Mouse (Mus musculus) cerebellum, postnatal 10 days (tissue): ENCODE data around the gene Nhs.

Source experiments
- DNase-seq, 2 experiments: peaks; one replicate each; pipeline ENCODE4 v3.0.0; 2021; ENCODE audit warnings: mixed read lengths in 2 of 2

Gene Nhs

DNA sequence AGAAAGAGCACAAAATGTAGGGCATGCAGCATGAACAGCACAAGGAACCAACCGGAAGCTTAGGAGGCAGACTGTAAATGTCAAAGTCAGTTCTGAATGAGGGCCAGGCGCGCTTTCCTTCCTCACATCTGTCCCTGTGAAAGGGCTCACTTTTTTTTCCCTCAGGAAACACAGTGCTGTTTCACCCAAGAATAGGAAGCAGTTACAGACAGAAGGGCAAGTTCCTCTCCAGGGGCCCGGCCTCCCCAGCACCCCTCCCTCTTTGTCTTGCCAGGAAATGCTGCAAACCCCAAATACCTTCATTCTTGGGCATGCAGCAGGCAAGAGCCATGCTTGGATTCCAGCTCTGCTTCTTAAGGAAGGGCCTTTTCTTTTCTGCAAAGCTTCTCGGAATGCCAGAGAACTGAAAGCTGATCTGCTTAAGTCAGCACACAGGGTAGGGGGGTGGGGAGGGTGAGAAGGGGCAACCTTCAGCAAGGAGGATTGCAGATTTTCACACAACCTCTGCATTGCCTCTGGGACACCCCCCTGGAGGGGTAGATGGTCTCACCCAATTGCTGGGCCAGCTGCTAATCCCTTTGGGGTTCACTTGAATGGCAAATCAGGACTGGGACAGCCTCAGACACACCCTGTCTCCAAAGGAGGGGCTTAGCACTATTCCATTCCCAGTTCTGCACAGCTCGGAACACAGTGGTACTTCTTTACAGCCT is 233.4 kb downstream of the Nhs start:
- no peak for DNase-seq

DNA sequence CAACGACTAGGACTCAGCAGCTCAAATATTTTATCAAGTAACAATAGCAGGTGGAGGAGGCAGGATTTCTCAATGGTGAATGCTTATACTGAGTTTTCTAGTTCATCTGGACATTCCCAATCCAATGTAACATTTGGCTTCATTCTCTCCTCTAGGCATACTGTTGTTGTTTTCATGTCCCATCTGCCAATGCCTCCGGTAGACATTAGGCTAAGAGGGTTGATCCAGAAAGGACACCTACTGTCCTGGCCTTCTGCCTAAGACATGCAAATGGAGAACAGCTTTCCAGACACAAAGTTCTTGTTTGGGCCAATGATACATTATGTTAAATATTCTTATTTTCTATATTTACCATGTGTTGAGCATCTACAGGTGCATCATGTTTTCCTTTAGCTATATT is 236.9 kb downstream of the Nhs start:
- DNase-seq: peak; percentile 21 to 61

DNA sequence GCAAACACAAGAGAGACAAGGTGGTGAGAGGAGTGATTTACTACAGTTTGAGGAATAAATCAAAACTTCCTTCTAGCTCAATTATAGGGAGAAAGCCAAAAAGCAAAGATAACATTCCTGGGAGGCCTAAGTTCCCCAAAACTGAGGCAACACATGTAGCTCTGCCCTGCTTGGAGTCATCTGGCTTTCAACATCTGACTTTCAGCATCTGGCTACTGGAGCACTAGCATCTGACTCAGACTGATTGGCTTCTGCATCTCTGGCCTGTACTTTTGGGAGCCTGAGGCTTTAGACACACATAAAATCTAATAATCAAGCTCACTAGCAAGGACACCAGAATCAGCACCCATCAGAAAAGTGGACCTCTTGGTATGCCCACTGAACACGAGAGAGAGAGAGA is 237.9 kb downstream of the Nhs start:
- DNase-seq: no peak

DNA sequence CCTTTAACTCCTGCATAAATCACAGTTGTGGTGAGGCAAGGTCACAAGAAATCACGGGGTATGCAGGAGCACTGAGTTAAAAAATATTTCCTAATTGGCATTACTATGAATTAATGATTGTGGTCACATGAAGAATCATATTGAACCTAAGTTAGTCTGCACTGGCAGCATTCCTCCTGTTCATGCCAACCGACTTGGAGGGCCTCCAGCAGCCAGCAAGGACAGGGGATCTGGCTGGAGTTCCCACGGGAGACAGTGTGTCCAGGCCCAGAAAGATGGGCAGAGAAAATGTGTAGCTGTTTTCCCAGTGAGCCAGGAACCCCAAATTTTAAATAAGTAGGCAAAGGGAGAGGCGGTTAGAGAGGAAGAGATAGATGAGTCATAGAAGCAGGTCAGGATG is 249.6 kb downstream of the Nhs start:
- peak; percentile 45 to 67 for DNase-seq

DNA sequence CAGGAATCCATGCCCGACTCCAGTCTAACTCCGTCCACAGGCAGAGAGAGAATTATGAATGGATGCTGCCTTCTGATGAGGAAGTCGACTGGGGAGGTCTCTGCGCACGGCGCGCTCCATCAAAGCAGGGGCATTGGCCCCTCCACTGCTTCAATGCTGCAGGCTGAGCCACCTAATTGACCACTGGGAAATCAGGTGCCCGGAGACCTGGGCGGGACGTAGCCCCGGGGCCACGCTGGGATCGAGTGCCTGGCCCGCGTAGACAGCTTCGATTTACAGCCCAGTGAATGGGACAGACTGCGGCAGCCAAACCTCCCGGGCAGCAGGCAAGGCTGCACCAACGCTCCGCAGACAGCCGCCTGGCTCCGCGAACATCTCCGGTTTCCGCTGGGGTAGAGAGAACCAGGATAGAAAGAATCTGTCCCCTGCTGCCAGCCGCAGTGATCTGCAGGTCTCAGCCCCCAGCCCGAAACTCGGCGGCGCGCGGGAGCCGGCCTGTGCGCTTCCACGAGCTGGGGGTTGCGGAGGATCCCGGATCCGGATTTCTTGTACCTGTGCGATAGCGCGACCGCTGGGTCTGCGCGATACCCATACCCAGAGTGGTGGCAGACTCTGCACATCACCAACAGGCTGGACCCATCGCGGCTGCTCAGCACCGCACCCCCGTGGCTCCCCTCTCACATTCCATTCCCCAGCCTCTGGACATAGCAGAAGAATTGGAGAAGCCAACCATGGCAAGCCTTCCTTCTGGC is 250.7 kb downstream of the Nhs start:
- peak; percentile 43 to 48 for DNase-seq

DNA sequence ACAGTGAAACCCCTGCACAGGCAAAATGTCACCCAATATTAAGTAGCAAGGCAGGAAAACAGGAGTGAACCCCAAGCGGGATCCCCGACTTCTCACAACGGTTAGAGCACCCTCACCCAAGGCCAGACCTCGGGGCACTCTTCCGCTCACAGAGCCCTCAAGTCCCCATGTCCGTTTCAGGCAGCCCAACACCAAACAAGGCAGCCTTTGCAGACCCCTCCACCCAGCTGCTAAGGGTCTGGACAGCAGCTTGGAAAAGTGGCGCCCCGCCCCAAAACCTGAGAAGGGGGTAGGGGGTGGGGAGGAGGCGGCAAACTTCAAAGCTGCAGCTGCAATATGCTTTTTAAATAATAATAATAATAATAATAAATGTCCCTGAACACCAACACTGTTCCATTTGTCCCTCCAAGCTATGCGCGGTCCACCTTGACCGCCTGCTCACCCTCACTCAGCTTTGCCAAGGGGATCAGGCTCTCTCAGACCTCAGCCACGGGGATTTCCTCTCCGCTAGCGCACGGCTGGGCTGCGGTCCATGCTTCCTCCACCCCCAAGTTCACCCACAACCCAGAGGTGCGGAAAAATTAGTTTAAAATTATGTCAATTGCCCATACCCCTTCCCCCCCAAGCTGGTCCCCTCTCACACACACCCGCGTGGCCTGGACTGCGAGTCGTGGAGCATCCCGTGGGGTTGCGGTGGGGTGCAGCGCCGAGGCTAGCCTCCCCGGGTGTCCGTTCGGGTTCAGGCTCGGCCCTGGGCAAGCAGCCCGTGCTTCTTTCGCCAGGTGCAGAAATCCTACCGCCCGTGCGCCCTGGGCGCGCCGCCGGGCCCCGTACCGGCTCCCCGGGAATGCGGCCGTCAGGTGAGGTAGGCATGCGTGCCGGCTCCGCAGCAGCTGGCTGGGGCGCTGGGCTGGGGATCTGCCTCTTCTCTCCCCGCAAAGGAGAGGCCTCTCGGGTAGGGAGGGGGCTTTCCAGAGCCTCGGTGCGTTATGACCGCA is 251.6 kb downstream of the Nhs start:
- peak; percentile 24 to 33 for DNase-seq

DNA sequence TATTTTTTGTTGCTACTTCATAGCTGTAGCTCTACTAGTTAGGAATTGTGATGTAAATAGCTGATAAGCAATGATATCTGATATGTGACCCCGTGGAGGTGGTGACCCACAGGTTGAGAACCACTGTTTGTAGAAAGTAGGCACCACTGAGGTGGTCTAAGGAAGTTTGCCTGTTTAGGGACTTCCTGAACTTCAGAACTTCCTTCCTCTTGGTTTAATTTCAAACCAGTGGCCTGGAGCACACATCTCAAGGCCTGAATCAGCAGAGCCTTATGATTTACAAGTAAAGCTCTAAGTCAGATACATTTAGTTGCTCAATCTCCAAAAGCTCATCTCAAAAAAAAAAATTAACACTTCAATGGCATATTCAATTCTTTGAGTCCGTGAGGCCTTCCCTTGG is 265.1 kb downstream of the Nhs start:
- DNase-seq: peak in 1 of 2 experiments; percentile 20

DNA sequence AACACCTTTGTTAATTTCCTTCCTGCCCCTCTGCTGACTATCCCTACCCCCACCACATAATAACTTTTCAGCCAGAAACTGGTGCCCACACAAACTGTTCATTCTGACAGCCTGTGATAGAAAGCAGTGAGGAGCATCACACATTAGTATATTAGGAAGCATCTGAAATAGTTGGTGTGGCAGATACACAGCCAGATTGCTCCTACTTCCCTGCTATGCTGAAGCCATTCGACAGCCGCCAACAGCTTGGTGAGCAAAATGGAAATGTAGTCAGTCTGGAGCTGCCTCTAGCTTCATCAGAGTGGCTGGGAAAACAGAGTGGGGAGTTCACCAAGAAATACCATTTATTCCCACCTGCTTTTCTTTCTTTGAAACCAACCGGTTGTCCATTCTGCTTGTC is 275.9 kb downstream of the Nhs start:
- peak; percentile 24 to 26 for DNase-seq

DNA sequence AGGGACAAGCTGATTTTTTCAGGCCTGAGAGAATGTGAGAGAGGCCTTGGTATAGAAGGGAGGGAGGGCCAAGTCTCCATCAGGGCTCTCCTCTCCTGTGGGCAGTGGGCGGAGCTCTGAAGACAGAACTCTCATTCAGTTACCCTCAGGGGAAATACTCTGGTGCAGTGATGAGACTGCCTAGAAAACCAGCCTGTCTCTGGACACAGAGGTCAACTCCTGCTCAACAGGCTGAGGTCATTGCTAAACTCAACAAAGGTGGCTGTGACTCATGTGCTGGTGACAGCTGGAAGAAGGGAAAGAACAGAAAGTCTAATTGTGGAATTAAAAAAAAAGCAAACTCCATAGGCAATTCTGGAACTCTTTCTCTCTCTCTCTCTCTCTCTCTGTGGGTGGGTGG is 282.4 kb downstream of the Nhs start:
- DNase-seq: no peak

DNA sequence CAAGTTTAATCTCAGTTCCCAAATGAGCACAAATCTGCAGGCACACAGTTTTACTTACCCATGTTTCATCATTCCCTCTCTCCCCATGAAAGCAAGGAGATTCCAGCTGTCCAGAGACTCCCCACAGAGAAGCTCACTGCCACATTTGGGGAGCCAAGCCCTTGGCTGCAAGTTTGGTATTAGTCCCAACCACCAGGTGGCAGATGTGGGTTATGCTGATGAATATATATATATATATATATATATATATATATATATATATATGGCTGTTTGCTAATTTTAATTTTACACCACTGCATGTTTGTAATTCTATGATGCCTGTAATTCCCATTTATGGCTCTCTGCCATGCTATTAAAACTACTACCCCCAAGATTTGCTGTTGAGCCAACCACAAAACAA is 286.0 kb downstream of the Nhs start:
- DNase-seq: peak; percentile 51 to 60

DNA sequence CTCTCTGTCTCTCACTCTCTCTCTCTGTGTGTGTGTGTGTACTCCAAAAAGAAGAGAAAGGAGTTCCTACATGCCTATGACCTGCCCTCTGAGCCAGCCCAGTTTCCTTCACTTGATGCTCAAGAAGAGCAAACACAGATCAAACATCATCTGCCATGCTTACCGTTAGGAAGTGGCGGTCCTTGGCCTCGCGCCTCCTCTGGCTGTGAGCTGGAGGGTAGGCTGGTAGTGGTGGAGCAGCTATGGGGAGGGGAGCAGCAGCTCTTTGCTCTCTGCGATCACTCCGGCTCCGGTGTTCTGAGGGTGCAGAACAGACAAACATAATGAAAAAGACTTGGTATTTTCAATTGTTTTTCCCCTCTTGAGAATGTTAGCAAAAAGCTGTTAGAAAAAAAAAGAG is 288.2 kb downstream of the Nhs start:
- peak; percentile 52 to 77 for DNase-seq

DNA sequence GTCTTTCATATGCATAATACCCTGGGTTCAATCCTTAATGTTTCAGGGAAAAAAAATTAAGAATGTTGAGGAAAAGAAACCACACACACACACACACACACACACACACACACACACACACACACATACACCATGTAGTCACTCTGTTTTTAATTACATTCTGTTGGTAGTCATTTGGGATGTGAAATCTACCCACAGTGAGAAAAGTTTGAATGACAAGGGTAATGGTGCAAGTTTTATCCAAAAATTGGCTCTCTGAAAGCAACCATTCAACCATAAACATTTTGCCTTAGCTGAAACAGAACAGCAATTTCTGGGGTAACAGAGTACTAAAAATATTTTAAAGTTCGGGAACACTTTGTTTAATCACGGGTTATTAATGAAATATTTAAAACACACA is 303.9 kb downstream of the Nhs start:
- DNase-seq: no peak

DNA sequence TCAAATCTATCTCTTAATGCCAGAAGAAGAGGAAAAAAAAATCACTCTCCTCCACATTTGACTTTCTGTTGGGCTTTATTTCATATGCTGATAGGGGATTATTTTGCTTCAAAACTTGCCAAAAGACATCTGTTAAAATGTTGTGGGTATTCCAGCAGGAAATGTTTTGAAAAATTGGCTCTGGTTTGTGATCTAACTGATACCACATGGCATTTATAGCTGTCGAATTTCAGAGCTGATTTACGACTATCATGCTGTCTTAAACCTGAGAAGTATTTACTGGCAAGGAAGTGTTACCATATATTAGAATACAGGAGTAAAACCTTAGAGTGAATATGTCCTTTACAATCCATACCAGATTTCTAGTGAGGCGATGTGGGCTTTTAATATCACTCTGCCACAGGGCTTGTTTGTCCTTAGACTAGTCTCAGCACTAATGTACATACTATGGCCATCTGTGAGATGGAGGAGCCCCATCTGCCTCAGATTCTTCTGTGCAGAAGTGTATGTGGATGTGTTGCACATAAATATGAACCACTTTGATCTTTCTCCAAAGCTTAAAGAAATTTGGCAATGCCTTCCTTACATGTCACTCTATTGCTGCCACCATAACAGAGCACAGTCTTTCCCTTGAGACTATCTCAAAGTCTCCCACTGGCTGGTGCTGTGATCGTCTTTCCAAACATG is 305.8 kb downstream of the Nhs start:
- DNase-seq: no peak

DNA sequence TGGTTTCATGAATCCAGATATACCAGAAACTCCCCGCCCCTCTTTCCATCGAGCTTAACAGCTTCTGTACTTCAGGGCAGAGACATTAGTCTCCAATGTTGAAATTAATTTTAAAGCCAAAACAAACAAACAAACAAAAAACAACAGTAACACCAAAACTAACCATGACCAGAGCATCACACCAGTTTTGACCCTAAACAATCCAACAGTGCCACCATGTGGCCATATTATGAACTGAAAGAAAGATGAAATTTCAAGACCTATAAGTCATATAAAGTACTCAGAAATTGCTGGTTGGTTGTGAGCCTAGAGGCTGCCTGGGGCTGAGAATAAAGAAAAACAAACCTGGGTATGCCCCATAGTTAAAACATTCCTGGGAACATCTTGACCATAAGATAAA is 333.3 kb downstream of the Nhs start:
- peak; percentile 65 to 77 for DNase-seq

DNA sequence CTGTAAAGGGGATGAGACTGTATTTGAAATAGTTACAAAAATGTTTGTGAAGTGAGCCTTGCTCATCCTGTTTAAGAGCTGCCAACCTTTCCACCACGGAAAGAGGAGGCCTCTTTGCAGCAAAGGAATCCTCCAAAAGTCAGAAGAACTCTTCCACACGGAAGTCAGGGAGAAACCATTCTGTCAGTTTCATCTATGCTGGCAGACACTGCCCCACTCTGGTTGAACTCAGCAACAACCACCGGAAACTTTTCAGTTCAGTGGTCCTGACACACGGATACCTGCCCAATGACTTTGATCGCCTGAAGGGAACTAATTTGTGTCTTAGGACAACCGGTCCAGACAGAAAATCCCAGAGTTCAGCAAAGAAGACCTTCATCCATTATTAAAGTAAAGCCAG is 369.3 kb downstream of the Nhs start:
- peak; percentile 61 to 62 for DNase-seq
